In genomic region chr10:40519586-40519985, GRCm38 (mm10) we compare ENCODE assay signal across 10 mouse cellular contexts. TPM values are rescaled to one million over a fixed set of nuclear protein-coding genes. Genes with fewer than 3 reads are reported as not detected.
DNase-seq lines count a peak whose midpoint lies in the region; ATAC-seq and TF ChIP-seq lines count a peak whose summit lies in the region.
"Had no signal": no experiment of that assay in that cellular context is flagged by ENCODE, and none has a peak within 500 bp of the region (broad histone marks: within the 10 kb centered on the region; RNA-seq: fewer than 3 reads in every experiment).

No protein-coding gene starts in this region.

- H3K27me3 ChIP-seq in forebrain, embryonic 14.5 days (replicated peaks; ENCODE audit: control insufficient read depth, insufficient read depth, low read length), result no peaks in the 10 kb centered on the region
- H3K27me3 ChIP-seq in forebrain, embryonic 11.5 days (ENCODE audit: control insufficient read depth, insufficient read depth, low read length), result no peaks in the 10 kb centered on the region
- H3K27me3 ChIP-seq in midbrain, postnatal 0 days (ENCODE audit: insufficient read depth, low read length), result no peaks in the 10 kb centered on the region
- H3K27me3 ChIP-seq in midbrain, embryonic 11.5 days (ENCODE audit: control insufficient read depth, insufficient read depth, low read length), result no peaks in the 10 kb centered on the region
- no peaks in the 10 kb centered on the region for H3K27me3 ChIP-seq in neural tube, embryonic 15.5 days (replicated peaks)
- H3K27me3 ChIP-seq in intestine, embryonic 15.5 days (replicated peaks), result no peaks in the 10 kb centered on the region
- H3K27me3 ChIP-seq: lung, embryonic 15.5 days had no signal

- peak; percentile 25; the same call in 1 of the 2 replicates for ATAC-seq in forebrain, embryonic 14.5 days
- no peak for ATAC-seq in forebrain, embryonic 11.5 days (replicated peaks; ENCODE audit: low FRiP score)
- no peak for ATAC-seq in midbrain, postnatal 0 days (ENCODE audit: low FRiP score)
- ATAC-seq in midbrain, embryonic 11.5 days (ENCODE audit: low FRiP score), result no peak
- ATAC-seq in neural tube, embryonic 15.5 days (ENCODE audit: low FRiP score), result 0 out of 2 replicates have a peak, but pooled peaks have one; percentile 23
- ATAC-seq in intestine, embryonic 15.5 days, result no peak

- no peak overlapping the region for H3K9ac ChIP-seq in forebrain, embryonic 14.5 days (ENCODE audit: low read length)
- no peak overlapping the region for H3K9ac ChIP-seq in forebrain, embryonic 11.5 days (ENCODE audit: low read length)
- no peak overlapping the region for H3K9ac ChIP-seq in midbrain, postnatal 0 days (replicated peaks; ENCODE audit: low read length, poor library complexity, severe bottlenecking)
- H3K9ac ChIP-seq in midbrain, embryonic 11.5 days (ENCODE audit: low read length), result no peak overlapping the region
- H3K9ac ChIP-seq in neural tube, embryonic 15.5 days (replicated peaks), result no peak overlapping the region
- no peak overlapping the region for H3K9ac ChIP-seq in intestine, embryonic 15.5 days
- H3K9ac ChIP-seq: lung, embryonic 15.5 days had no signal

- no peak overlapping the region for H3K27ac ChIP-seq in forebrain, embryonic 14.5 days (ENCODE audit: low read depth, low read length)
- H3K27ac ChIP-seq in forebrain, embryonic 11.5 days (ENCODE audit: low read depth, low read length), result no peak overlapping the region
- H3K27ac ChIP-seq in midbrain, postnatal 0 days (ENCODE audit: low read depth, low read length), result no peak overlapping the region
- no peak overlapping the region for H3K27ac ChIP-seq in midbrain, embryonic 11.5 days (ENCODE audit: low read depth, low read length)
- 0 out of 2 replicates have a peak overlapping the region, but pooled peaks have one; percentile 49 for H3K27ac ChIP-seq in neural tube, embryonic 15.5 days (replicated peaks)
- no peak overlapping the region for H3K27ac ChIP-seq in intestine, embryonic 15.5 days
- H3K27ac ChIP-seq: lung, embryonic 15.5 days had no signal

- peaks cover 10% of the 10 kb centered on the region for H3K4me1 ChIP-seq in forebrain, embryonic 14.5 days (ENCODE audit: control insufficient read depth, insufficient read depth, low read length)
- peaks cover 5% of the 10 kb centered on the region; the same call in 1 of the 2 replicates for H3K4me1 ChIP-seq in forebrain, embryonic 11.5 days (replicated peaks; ENCODE audit: control insufficient read depth, insufficient read depth, low read length)
- H3K4me1 ChIP-seq in midbrain, postnatal 0 days (ENCODE audit: insufficient read depth, low read length), result peaks cover 4% of the 10 kb centered on the region
- H3K4me1 ChIP-seq in midbrain, embryonic 11.5 days (ENCODE audit: control insufficient read depth, insufficient read depth, low read length), result peaks cover 10% of the 10 kb centered on the region; the same call in 1 of the 2 replicates
- H3K4me1 ChIP-seq in neural tube, embryonic 15.5 days, result peaks cover 28% of the 10 kb centered on the region
- no peaks in the 10 kb centered on the region for H3K4me1 ChIP-seq in intestine, embryonic 15.5 days (replicated peaks)

- peak; percentile 74 for DNase-seq in forebrain, embryonic 14.5 days (ENCODE audit: low spot score)
- DNase-seq in forebrain, embryonic 11.5 days (ENCODE audit: low spot score), result no peak
- DNase-seq in midbrain, postnatal 0 days (ENCODE audit: low spot score), result peak; percentile 82
- no peak for DNase-seq in midbrain, embryonic 11.5 days (ENCODE audit: low spot score, missing footprints)
- DNase-seq in kidney, adult 8-10 months, result peak; percentile 91 to 92
- no peak for DNase-seq in retina, embryonic 14.5 days (ENCODE audit: low spot score)

- no peaks in the 10 kb centered on the region for H3K36me3 ChIP-seq in forebrain, embryonic 14.5 days (ENCODE audit: control insufficient read depth, insufficient read depth, low read length)
- no peaks in the 10 kb centered on the region for H3K36me3 ChIP-seq in forebrain, embryonic 11.5 days (ENCODE audit: control insufficient read depth, insufficient read depth, low read length)
- no peaks in the 10 kb centered on the region for H3K36me3 ChIP-seq in midbrain, postnatal 0 days (ENCODE audit: insufficient read depth, low read length)
- H3K36me3 ChIP-seq in midbrain, embryonic 11.5 days (ENCODE audit: control insufficient read depth, insufficient read depth, low read length), result no peaks in the 10 kb centered on the region
- no peaks in the 10 kb centered on the region for H3K36me3 ChIP-seq in neural tube, embryonic 15.5 days
- H3K36me3 ChIP-seq in intestine, embryonic 15.5 days, result no peaks in the 10 kb centered on the region
- H3K36me3 ChIP-seq: lung, embryonic 15.5 days had no signal

- no peak for TF ChIP-seq CTCF in midbrain, postnatal 0 days (IDR thresholded peaks at IDR 0.05)

- WGBS in forebrain, embryonic 14.5 days, result 56% methylated on average over 4 of the region's 4 CpGs
- 96% methylated on average over 4 of the region's 4 CpGs for WGBS in forebrain, embryonic 11.5 days
- WGBS in midbrain, postnatal 0 days, result 63% methylated on average over 4 of the region's 4 CpGs
- WGBS in midbrain, embryonic 11.5 days, result 90% methylated on average over 4 of the region's 4 CpGs
- WGBS in neural tube, embryonic 15.5 days, result 77% methylated on average over 4 of the region's 4 CpGs
- 89% methylated on average over 4 of the region's 4 CpGs for WGBS in intestine, embryonic 15.5 days

- no peaks in the 10 kb centered on the region for H3K9me3 ChIP-seq in forebrain, embryonic 14.5 days (replicated peaks; ENCODE audit: control insufficient read depth, low read length)
- no peaks in the 10 kb centered on the region for H3K9me3 ChIP-seq in forebrain, embryonic 11.5 days (ENCODE audit: control insufficient read depth, low read length)
- H3K9me3 ChIP-seq in midbrain, postnatal 0 days (ENCODE audit: low read length), result no peaks in the 10 kb centered on the region
- no peaks in the 10 kb centered on the region for H3K9me3 ChIP-seq in midbrain, embryonic 11.5 days (ENCODE audit: control insufficient read depth, low read length)
- H3K9me3 ChIP-seq in neural tube, embryonic 15.5 days (replicated peaks), result no peaks in the 10 kb centered on the region
- no peaks in the 10 kb centered on the region for H3K9me3 ChIP-seq in intestine, embryonic 15.5 days
- H3K9me3 ChIP-seq: lung, embryonic 15.5 days had no signal

- H3K4me2 ChIP-seq in forebrain, embryonic 14.5 days (ENCODE audit: low read length), result no peak overlapping the region
- H3K4me2 ChIP-seq in forebrain, embryonic 11.5 days (ENCODE audit: low read depth, low read length, severe bottlenecking), result no peak overlapping the region
- no peak overlapping the region for H3K4me2 ChIP-seq in midbrain, postnatal 0 days (ENCODE audit: low read depth, low read length, poor library complexity, severe bottlenecking)
- H3K4me2 ChIP-seq in midbrain, embryonic 11.5 days, result no peak overlapping the region
- H3K4me2 ChIP-seq in neural tube, embryonic 15.5 days, result no peak overlapping the region
- H3K4me2 ChIP-seq in intestine, embryonic 15.5 days (replicated peaks), result no peak overlapping the region
- H3K4me2 ChIP-seq: lung, embryonic 15.5 days had no signal

- H3K4me3 ChIP-seq in forebrain, embryonic 14.5 days (ENCODE audit: low read depth, low read length), result no peak overlapping the region
- H3K4me3 ChIP-seq in forebrain, embryonic 11.5 days (ENCODE audit: low read depth, low read length), result no peak overlapping the region
- H3K4me3 ChIP-seq in midbrain, postnatal 0 days (ENCODE audit: low read depth, low read length), result no peak overlapping the region
- no peak overlapping the region for H3K4me3 ChIP-seq in midbrain, embryonic 11.5 days (ENCODE audit: low read depth, low read length)
- no peak overlapping the region for H3K4me3 ChIP-seq in neural tube, embryonic 15.5 days (replicated peaks)
- H3K4me3 ChIP-seq in intestine, embryonic 15.5 days (replicated peaks), result no peak overlapping the region
- H3K4me3 ChIP-seq: lung, embryonic 15.5 days had no signal

RNA-seq across cellular contexts. Expression of gene Slc22a16, which starts 50.5 kb away (rescaled TPM):
- polyA plus RNA-seq in forebrain, embryonic 14.5 days (2014; fragmentation: Nextera tagmentation; extraction: Ambion mirVana), result not detected in 2 replicates
- not detected in 2 replicates for polyA plus RNA-seq in forebrain, embryonic 11.5 days (2014; fragmentation: Nextera tagmentation; extraction: Ambion mirVana)
- not detected in 2 replicates for total RNA-seq in midbrain, postnatal 0 days (2014; rRNA removed)
- not detected in 2 replicates for polyA plus RNA-seq in midbrain, postnatal 0 days (2015; fragmentation: Nextera tagmentation; extraction: Ambion mirVana)
- polyA plus RNA-seq in midbrain, embryonic 11.5 days (2014; fragmentation: Nextera tagmentation; extraction: Ambion mirVana), result not detected in 2 replicates
- not detected in 2 replicates for polyA plus RNA-seq in neural tube, embryonic 15.5 days (2015; fragmentation: Nextera tagmentation; extraction: Ambion mirVana)
- not detected in 2 replicates for polyA plus RNA-seq in intestine, embryonic 15.5 days (2015; fragmentation: Nextera tagmentation; extraction: Ambion mirVana)
- polyA plus RNA-seq: heart, embryonic 16.5 days; lung, embryonic 15.5 days had no signal

Comparison
In these comparisons a context has a peak if more than half of its experiments do, and no peak if none do; other contexts are left out.
1. ATAC-seq: peak in forebrain, embryonic 14.5 days (single experiment) and neural tube, embryonic 15.5 days (single experiment); none in forebrain, embryonic 11.5 days (single experiment), midbrain, postnatal 0 days (single experiment), midbrain, embryonic 11.5 days (single experiment) and intestine, embryonic 15.5 days (single experiment).
2. DNase-seq: peak in forebrain, embryonic 14.5 days (single experiment), midbrain, postnatal 0 days (single experiment) and kidney, adult 8-10 months (2 of 2); none in forebrain, embryonic 11.5 days (single experiment), midbrain, embryonic 11.5 days (single experiment) and retina, embryonic 14.5 days (single experiment).